Mouse (Mus musculus): ENCODE measurements around the gene Arhgap30. TPM values are rescaled to one million over a fixed set of nuclear protein-coding genes. Genes with fewer than 3 reads are reported as not detected.

Arhgap30 gene
- 5.2 and 12.3 TPM in 2 replicates for polyA plus RNA-seq (2012; ENCODE audit: insufficient read depth, low replicate concordance)

DNA sequence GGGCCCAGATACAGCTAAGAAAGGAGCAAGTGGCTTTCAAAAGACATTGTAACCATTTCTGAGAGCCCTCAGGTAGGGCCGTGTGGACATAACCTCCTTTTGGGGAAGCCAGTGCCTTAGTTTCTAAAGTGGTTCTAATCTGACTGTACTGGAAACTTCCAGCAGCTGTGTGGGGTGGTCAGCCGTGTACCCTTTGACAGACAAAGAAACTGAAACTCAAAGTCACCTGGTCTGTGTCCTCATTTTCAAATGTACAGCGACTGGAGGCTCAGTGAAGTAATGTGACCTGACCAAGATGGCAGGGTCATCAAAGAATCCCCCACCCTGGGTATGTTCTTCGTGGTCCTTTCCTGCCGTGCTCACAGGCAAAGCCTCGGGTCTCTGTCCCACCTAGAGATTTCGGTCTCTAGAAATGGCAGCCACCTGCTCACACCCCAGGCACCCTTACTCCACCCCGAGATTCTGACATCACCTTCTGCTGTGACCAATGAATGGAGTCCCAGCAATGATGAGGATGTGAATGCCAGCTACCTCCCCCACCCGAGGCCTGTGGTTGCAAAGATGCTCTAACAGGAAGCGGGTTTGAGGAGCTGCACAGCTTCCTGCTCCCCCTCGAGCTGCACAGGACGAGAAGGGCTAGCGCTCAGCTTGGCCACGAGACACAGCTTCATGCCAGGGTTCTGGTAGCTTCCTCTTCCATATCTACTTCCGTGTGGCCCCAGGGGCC, at the start of gene Arhgap30:
Gene Arhgap30 (plus strand): TSS at position 579 of the 727 bp plus-strand sequence.
- H3K9me3 ChIP-seq, result no peaks in the 10 kb centered on the region
- TF ChIP-seq FLI1 (IDR thresholded peaks at IDR 0.05; ENCODE audit: low read length) (0 out of 2 replicates have a peak, but pooled peaks have one; percentile 26), GATA1 (IDR thresholded peaks at IDR 0.05; ENCODE audit: borderline replicate concordance, low read length) (no peak)
- peaks cover 75% of the 10 kb centered on the region for H3K4me1 ChIP-seq
- H3K36me3 ChIP-seq (replicated peaks; ENCODE audit: low read length), result peaks cover 11% of the 10 kb centered on the region
- peak within 1 kb of the TSS; percentile 92 for H3K4me3 ChIP-seq (replicated peaks)
- H3K27me3 ChIP-seq (replicated peaks), result peaks cover 19% of the 10 kb centered on the region

DNA sequence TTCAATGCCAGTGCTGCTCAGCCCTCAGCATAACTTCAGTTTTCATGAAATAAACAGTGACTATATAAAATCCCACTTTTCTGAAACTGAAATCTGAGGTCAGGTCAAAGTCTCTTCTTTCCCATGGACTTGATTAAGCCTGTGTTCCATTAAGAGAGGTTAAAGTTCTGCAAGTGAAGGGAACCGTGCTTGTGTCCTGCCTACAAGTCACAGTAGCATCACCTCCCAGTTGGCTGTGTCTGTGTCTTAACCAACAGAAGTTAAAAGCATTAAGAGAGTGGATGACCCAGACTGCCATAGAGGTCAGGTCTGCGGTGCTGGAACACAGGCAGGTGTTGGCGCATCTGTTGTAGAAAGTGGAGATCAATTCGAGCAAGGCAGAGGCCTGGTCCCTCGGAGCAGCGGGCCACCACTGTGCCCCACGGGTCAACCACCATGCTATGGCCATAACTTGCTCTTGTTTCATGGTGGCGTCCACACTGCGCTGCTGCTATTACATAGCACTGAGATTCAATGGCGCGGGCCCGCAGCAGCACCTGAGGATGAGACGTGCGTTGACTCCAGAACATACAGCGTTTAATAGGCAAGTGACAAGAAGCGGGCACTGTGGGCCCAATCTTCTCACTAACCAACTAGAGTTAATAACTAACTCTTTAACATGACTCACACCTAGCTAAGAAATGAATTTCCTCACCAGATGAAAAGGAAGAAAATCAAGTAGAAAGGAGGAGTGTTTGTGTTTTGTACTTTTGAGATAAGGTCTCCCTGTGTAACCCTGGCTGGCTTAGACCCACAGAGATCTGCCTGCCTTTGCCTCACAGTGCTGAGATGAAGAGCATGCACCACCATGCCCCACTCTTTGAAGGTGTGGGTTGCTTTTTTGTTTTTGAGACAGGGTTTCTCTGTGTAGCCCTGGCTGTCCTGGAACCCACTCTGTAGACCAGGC, 46.2 kb upstream of the Arhgap30 start:
- Histone ChIP-seq H3K9me3 (no peaks in the 10 kb centered on the region), H3K36me3 (replicated peaks; ENCODE audit: low read length) (peaks cover 69% of the 10 kb centered on the region), H3K4me3 (replicated peaks) (no peak overlapping the region), H3K4me1 (peaks cover 35% of the 10 kb centered on the region), H3K27me3 (replicated peaks) (no peaks in the 10 kb centered on the region)
- TF ChIP-seq FLI1 (IDR thresholded peaks at IDR 0.05; ENCODE audit: low read length) (no peak), GATA1 (IDR thresholded peaks at IDR 0.05; ENCODE audit: borderline replicate concordance, low read length) (no peak)

DNA sequence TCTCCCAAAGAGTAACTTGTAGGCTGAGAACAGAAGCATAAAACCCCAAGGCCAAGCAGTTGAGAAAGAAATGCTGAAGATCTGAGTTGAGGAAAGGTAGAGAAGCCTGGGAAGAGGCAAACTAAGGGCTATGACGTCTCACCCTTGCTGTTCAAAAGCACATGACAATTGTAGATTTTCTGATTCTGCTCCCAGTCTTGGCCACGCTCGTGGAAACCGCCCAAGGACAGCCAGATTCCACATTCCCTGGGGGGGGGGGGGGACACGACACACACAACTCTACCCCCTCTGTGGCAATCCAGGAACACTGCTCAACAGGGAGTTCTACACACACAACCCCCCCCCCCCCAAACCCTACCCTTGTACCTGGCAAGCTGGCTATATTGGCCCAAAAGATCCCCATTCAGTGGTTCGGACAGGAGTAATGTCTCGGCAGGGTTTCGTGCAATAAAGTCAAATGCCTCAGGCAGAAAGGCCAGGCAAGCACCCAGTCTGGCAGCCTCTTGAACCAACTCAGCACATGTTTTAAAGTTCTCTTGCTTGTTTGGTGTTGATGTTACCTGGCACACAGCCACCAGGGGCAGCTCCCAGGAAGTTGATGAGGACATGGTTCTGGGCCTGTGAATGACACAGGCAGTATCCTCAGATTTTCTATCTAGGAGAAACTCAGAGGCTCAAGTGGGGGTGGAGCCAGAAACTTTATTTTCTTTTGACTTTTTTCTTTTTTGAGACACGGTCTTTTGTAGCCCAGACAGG, 44.7 kb upstream of the Arhgap30 start:
- Histone ChIP-seq H3K9me3 (no peaks in the 10 kb centered on the region), H3K27me3 (replicated peaks) (no peaks in the 10 kb centered on the region), H3K4me3 (replicated peaks) (no peak overlapping the region), H3K36me3 (replicated peaks; ENCODE audit: low read length) (peaks cover 57% of the 10 kb centered on the region), H3K4me1 (peaks cover 47% of the 10 kb centered on the region)
- TF ChIP-seq FLI1 (IDR thresholded peaks at IDR 0.05; ENCODE audit: low read length), result no peak
- no peak for TF ChIP-seq GATA1 (IDR thresholded peaks at IDR 0.05; ENCODE audit: borderline replicate concordance, low read length)

DNA sequence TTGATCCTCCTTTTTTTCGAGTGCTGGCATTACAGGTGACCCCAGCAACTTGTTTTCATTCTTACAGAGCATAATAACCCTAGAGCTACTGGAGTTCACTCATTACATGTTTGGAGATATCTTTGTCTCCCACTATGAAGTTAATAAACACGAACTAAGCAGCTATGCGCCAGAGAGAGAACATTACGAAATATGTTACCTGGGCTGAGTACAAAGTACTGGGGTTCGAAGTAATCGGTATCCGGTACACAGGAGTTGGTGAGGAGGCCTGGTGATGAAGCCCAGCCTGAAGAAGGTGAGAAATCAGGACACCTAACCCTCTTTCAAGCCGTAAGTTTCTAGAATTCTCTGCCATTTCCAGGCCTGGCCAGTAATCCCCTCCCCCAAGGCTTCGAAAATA, 44.0 kb upstream of the Arhgap30 start:
- Histone ChIP-seq H3K27me3 (replicated peaks) (no peaks in the 10 kb centered on the region), H3K36me3 (replicated peaks; ENCODE audit: low read length) (peaks cover 51% of the 10 kb centered on the region), H3K4me1 (peaks cover 50% of the 10 kb centered on the region), H3K4me3 (replicated peaks) (peak overlapping the region; percentile 97), H3K9me3 (no peaks in the 10 kb centered on the region)
- TF ChIP-seq GATA1 (IDR thresholded peaks at IDR 0.05; ENCODE audit: borderline replicate concordance, low read length), result no peak
- no peak for TF ChIP-seq FLI1 (IDR thresholded peaks at IDR 0.05; ENCODE audit: low read length)

DNA sequence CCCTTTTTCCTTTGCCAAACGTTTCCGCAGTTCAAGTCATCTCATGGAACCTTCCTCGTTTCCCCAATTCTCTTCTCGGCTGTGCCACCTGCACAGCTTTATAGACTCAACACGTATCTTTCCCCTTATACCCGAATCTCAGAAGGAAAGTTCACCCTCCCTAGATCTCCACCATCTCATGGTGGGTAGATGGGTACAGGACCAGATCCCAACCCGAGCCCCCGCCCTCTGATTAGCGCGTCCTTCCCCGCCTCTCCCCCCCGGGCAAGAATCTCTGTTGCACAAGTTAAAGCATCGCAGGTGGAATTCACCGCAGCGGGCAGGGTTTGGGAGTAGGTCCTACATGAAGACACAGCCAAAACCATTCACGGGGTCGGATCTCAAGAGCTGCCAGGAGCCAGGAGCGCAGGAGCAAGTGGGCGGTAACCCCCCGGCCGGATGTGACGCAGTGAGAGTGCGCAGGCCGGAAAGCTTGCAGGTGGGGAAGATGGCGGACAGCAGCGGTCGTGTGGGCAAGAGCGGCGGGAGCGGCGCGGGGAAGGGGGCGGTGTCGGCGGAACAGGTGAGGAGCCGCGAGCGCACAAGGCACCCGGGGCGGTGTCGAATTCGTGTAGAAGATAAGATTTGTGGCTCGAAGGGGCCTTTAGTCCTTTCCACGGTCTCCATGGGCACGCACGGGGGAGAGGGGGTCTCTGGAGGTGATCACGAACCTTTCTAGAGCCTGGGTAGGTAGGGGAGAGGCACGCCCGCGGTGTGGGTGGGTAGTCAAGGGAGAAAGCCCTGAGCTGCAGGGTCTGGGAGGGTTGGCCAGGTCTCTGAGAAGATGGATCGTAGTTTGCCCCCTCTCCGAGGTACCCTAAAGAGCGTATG, 43.3 kb upstream of the Arhgap30 start, which contains the start of the genes Nit1 and Pfdn2:
Gene Nit1 (minus strand): TSS at position 422 of the 870 bp plus-strand sequence.
Gene Pfdn2 (plus strand): TSS at position 446 of the 870 bp plus-strand sequence.
- Histone ChIP-seq H3K4me3 (replicated peaks) (peak within 1 kb of the TSS; percentile 97), H3K9me3 (no peaks in the 10 kb centered on the region), H3K36me3 (replicated peaks; ENCODE audit: low read length) (peaks cover 44% of the 10 kb centered on the region), H3K4me1 (peaks cover 52% of the 10 kb centered on the region), H3K27me3 (replicated peaks) (no peaks in the 10 kb centered on the region)
- TF ChIP-seq FLI1 (IDR thresholded peaks at IDR 0.05; ENCODE audit: low read length) (peak; percentile 48; the same call in 1 of the 2 replicates), GATA1 (IDR thresholded peaks at IDR 0.05; ENCODE audit: borderline replicate concordance, low read length) (no peak)

DNA sequence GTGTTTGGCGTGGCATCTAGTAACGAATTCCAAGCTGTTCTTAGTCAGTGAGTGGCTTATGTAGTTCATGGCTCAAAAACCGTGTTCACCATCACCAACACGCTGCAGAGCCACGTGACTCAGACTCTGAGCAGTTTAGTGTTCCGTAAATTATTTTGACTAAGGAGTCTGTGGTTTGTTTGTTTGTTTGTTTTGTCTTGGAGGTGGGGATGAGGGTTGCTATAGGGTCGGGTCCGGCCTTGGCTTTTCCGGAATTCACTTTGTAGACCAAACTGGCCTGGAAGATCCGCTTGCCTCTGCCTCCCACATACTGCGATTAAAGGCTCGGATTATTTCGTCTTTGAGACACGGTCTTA, 42.7 kb upstream of the Arhgap30 start:
- no peaks in the 10 kb centered on the region for H3K9me3 ChIP-seq
- peaks cover 38% of the 10 kb centered on the region for H3K36me3 ChIP-seq (replicated peaks; ENCODE audit: low read length)
- H3K27me3 ChIP-seq (replicated peaks), result no peaks in the 10 kb centered on the region
- H3K4me1 ChIP-seq, result peaks cover 58% of the 10 kb centered on the region
- peak overlapping the region; percentile 97 for H3K4me3 ChIP-seq (replicated peaks)
- TF ChIP-seq GATA1 (IDR thresholded peaks at IDR 0.05; ENCODE audit: borderline replicate concordance, low read length) (no peak), FLI1 (IDR thresholded peaks at IDR 0.05; ENCODE audit: low read length) (no peak)

DNA sequence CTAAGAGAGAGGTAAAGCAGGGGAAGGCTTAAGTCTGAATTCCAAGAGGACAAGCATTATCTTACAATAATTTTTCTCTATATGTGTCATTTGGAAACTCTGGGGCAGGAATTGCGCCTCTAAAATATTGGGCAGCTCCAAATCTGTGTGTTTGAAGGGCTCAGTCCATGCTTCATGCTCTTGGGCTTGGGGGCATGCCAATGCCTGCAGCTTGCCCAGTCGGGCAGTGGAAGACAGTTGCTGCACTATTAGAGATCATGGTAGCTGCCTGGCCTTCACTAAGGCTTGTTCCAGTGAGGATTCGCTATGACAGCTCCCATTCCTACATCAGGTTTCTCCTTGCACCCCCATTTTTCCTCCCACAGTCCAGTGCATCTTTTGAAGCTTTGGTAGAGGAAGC, 40.1 kb upstream of the Arhgap30 start:
- peaks cover 68% of the 10 kb centered on the region for H3K4me1 ChIP-seq
- no peak overlapping the region for H3K4me3 ChIP-seq (replicated peaks)
- H3K27me3 ChIP-seq (replicated peaks), result no peaks in the 10 kb centered on the region
- H3K36me3 ChIP-seq (replicated peaks; ENCODE audit: low read length), result peaks cover 16% of the 10 kb centered on the region
- H3K9me3 ChIP-seq, result no peaks in the 10 kb centered on the region
- TF ChIP-seq GATA1 (IDR thresholded peaks at IDR 0.05; ENCODE audit: borderline replicate concordance, low read length) (no peak), FLI1 (IDR thresholded peaks at IDR 0.05; ENCODE audit: low read length) (no peak)

DNA sequence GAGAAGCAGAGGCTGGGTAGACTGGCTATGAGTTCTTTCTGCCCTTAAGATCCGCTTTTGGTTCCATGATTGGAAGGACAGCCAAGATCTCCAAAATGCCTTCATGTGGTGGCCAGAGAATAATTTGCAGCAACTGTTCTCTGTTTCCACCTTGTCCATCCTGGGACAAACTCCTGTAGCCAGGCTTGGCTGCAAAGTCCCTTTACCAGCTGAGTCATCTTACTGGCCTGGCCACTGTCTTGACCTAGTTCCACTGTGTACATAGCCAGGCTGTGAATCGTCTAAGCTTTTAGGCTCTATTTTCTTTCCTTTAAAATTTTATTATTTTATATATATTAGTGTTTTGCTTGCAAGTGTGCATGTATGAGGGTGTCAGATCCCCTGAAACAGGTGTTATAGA, 39.5 kb upstream of the Arhgap30 start:
- Histone ChIP-seq H3K9me3 (no peaks in the 10 kb centered on the region), H3K27me3 (replicated peaks) (no peaks in the 10 kb centered on the region), H3K4me1 (peaks cover 63% of the 10 kb centered on the region), H3K36me3 (replicated peaks; ENCODE audit: low read length) (peaks cover 12% of the 10 kb centered on the region), H3K4me3 (replicated peaks) (no peak overlapping the region)
- TF ChIP-seq FLI1 (IDR thresholded peaks at IDR 0.05; ENCODE audit: low read length), result no peak
- TF ChIP-seq GATA1 (IDR thresholded peaks at IDR 0.05; ENCODE audit: borderline replicate concordance, low read length), result no peak

Data from megakaryocyte, embryonic 14.5 days (primary cell).